Mouse (Mus musculus): Measurements from ENCODE around the gene Nlgn3.
"Not testable (repeated sequence)": the region's sequence is repeated elsewhere in the genome, so short reads cannot be mapped to it uniquely, and the experiment has no call there.

The Nlgn3 gene

GRCm38 (mm10) chrX:101300427-101301030, 1.6 kb downstream of the Nlgn3 start:
- peak; percentile 47 for DNase-seq (ENCODE audit: low spot score)

GRCm38 (mm10) chrX:101301654-101302053, 2.7 kb downstream of the Nlgn3 start:
- no peak for DNase-seq (ENCODE audit: low spot score)

DNA sequence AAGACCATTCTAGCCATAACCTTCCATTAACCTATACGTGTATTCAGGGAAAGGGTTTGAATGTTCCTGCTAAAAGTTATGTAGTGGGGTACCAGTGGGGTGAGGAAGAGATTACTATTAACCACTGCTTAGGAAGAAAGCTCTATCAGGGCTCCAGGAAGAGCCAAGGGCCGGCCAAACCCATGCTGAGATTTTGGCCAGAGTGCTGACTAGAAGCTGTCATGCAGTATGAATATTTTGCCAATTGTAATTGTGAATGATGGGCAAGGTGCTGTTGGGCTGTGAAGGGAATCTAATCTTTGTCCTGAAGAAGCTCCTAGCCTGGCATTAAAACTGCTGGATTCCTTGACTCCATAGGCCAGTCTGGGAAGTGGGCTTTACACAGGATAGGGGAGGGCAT, 5.7 kb downstream of the Nlgn3 start:
- no peak for DNase-seq (ENCODE audit: low spot score)

DNA sequence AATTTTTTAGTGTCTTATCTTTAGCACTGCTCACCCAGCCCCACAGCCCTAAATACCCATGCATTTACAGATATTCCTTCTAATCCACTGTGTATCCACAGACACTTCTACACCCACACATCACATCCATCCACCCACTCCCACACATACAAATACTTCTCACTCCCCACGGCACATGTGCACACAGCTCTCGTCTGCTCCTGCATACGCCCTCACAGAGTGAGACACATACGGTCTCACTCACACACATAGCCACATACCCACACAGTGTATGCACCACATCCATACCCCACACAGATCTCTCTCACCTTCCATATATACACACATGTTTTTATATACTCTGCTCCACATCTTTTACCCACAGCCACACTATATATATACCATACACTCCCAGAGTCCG, 10.3 kb downstream of the Nlgn3 start:
- no peak for DNase-seq (ENCODE audit: low spot score)

DNA sequence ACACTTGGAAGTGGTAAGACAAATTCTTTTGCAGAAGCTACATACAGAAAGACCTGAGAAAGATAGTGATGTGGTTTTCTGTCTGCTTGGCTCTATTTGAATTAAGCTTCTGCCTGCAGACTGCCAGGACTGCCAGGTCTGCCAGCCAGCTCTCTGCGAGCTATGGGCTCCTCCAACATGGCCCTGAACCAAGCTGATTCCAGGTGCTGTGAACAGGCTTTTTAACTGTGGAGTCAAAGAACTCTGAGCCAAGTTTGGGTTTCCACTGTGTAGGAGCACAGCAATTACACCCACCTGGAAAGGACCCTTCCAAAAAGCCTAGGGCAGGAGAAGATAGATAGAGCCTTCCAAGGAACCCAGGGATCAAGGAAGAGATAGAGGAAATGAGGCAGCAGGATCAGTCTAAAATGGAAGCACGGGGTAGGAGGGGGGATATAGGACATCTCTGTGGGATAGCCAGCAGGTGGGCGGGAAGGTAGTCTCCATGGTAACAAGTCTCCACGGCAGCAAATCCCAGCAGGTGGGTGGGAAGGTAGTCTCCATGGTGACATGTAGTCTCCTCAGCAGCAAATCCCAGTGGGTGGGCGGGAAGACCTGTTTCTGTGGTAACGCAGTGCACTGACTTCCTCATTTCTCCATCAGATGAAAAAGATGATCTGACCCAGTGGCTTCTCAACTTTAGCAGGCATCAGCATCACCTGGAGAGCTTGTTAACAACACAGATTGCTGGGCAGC, 14.8 kb downstream of the Nlgn3 start:
- DNase-seq (ENCODE audit: low spot score), result peak; percentile 47

GRCm38 (mm10) chrX:101319775-101320174, 20.8 kb downstream of the Nlgn3 start:
- no peak for DNase-seq (ENCODE audit: low spot score)

DNA sequence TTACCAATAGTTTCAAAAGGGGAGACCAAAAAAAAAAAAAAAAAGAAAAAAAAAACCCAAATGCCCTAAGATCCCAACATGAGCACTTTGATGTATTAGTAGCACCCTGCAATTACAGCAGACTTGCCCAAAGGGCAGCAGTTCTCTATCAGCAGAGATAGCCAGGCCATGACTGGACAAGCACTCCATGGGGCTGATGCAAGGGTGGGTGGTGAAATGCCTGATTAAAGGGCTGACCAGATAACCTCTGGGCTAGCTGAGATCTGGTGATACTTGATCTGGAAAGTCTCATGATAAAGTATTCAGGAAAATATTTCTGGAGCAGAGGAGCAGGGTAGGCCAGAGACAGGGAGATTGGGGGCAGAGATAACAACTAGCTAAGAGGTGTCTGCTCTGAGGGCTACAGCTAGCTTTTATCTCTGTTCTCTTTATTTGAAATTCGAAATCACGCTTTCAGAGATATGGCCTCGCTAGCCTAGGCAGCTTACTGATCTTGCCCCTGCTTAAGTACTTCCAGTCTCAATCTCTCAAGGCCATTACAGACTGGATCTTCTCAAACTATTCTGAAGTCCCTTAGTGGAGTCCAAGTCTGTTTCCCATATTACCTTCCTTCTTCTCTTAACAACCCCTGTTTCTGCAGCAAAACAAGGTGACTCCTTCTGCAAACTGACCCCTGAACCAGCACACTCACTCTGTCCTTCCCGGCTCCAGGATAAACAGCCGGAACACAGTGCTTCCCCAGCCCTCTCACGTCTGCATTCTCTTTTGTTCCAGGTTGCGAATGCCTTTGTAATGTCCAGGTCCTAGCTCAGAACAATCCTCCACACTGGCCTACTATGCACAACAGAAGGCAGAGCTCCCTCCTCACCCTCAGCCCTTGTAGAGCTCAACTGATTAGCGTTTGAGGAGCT, 27.3 kb downstream of the Nlgn3 start:
- DNase-seq (ENCODE audit: low spot score), result no peak

DNA sequence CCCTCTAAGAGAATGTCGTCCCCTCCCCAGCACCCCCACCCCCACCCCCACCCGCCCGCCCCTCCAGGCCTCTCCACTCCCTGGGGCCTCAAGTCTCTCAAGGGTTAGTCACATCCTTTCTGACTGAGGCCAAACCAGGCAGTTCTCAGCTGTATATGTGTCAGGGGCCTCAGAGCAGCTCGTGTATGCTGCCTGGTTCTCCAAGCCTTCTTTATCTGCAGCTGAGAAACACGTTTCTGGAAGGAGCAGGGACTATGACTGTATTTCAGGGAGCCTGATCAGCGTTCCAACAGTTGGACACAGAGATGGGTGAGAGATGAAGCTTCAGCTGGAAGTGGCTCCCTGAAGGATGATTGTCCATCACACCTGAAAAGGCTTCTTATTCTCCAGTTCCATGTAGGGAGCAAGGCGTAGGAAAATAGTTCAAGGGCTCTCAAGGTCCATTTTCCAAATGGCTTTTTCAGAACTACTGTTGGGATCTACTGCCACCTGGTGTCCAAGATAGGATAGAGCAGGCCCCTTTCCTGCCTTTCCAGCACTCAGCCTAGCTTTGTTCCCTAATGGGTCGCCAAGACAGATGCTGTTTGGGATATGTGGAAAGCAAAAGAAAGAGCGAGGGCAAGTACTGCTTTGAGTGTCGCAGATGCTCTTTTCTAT, 30.5 kb downstream of the Nlgn3 start:
- peak; percentile 78 for DNase-seq (ENCODE audit: low spot score)

DNA sequence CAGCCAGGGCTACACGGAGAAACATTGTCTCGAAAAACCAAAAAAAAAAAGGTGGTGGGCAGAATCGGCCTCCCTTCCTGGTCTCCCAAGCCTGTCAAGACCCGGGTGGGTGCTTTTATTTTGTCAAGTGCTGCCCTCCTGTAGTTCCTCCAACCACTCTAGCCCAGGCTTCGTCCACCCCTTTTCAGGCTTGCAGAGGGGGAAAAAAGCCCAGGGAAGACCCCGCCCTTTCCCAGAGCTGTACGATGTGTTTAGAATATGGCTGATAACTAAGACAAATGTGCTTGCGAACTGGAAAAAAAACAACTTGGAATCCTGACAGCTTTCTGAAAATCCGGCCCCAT, 33.0 kb downstream of the Nlgn3 start:
- DNase-seq (ENCODE audit: low spot score), result no peak

- DNase-seq (ENCODE audit: low spot score), result peak; percentile 91
Measured at GRCm38 (mm10) chrX:101332375-101333211, 33.6 kb downstream of the Nlgn3 start.

GRCm38 (mm10) chrX:101334606-101335005, 35.6 kb downstream of the Nlgn3 start:
- no peak for DNase-seq (ENCODE audit: low spot score)

DNA sequence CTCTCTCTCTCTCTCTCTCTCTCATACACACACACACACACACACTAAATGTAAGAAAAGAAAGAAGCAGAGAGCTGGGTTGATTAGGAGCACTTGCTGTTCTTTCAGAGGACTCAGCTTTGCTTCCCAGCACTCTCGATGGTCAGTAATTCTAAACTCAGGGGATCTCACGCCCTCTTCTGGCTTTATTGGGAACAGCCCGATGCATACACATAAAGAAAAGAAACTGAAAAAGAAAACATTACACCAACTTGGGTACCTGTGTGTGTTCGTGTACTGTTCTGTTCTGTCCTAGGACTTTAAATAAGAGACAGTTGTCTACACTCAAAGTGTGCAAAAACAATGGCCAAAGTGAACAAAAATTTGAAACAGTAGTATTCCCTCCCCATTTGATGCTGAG, 39.7 kb downstream of the Nlgn3 start:
- DNase-seq (ENCODE audit: low spot score), result no peak

DNA sequence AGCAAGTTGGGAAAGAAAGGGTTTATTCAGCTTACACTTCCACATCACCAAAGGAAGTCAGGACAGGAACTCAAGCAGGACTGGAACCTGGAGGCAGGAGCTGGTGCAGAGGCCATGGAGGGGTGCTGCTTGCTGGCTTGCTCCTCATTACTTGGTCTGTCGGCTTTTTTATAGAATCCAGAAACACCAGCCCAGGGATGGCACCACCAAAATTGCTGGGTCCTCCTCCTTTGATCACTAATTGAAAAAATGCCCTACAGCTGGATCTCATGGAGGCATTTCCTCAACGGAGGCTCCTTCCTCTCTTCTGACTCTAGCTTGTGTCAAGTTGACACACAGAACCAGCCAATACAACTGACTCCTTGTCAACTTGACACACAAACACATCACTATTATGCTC, 43.9 kb downstream of the Nlgn3 start:
- DNase-seq (ENCODE audit: low spot score), result not testable (repeated sequence)

GRCm38 (mm10) chrX:101345456-101345855, 46.5 kb downstream of the Nlgn3 start:
- DNase-seq (ENCODE audit: low spot score), result no peak

GRCm38 (mm10) chrX:101346475-101346874, 47.5 kb downstream of the Nlgn3 start:
- no peak for DNase-seq (ENCODE audit: low spot score)

DNA sequence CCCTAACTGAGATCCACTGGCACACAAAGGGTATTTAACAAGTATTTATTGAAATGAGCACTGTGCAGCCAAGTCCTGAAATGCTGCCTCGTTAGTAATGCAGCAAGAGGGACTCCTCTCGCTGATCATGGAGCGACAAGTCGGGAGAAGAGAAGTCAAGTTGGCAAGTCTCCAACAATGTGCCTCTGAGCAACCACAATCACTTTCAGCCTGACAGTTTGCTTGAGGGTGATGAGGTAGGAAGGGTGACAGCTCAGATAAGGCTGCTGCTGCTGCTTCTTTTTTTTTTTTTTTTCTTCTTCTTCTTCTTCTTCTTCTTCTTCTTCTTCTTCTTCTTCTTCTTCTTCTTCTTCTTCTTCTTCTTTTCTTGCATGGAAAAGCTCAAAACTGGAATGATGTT, 52.2 kb downstream of the Nlgn3 start:
- DNase-seq (ENCODE audit: low spot score), result no peak

DNA sequence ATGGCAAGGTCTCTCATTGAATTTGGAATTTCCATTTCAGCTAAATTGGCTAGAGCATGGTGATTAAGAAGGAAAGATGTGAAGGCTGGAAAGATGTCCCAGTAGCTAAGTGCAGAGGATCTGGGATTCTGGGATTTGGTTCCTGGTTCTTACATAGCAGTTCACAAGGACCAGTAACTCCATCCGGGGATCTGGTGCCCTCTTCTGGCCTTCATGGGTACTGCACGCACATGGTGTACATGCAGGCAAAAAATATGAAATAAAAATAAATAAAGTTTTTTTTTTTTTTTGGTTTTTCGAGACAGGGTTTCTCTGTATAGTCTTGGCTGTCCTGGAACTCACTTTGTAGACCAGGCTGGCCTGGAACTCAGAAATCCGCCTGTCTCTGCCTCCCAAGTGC, 59.9 kb downstream of the Nlgn3 start:
- DNase-seq (ENCODE audit: low spot score), result not testable (repeated sequence)

DNA sequence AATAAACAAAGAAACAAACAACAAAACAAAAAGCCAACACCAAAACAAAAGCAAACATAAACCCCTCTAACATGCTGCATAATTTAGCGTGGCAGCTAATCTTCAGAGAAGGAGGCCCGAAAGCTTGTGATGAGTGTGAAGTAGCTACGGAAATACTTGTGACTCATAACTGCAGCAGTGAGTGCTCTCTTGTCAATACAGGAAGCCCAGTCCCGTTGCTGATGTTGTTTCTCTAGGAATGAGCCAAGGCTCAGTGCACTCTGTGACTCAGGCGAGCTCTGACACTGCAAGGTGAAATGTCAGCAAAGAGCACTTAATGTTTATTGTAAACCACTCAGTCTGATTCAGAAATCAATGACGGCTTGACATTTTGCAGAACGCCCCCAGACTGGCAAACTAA, 70.0 kb downstream of the Nlgn3 start:
- DNase-seq (ENCODE audit: low spot score), result no peak

DNA sequence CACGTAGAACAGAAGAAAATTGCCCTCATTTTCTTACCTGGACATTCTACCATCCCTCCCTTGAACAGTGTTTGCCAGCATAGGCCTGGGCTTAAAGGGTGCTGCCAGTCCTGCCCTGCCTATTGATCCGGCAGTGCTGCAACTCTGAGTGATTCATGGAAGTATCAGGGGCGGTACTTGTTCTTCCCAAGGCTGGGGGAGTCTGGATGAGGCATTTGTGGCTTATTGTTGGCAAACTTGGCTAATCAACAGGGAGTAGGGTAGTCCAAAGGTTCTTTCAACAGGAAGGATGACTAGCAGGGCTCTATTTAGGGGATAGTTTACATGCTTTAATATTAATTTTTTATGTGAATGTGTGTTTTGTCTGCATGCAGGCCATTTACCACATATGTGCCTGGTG, 71.6 kb downstream of the Nlgn3 start:
- no peak for DNase-seq (ENCODE audit: low spot score)

DNA sequence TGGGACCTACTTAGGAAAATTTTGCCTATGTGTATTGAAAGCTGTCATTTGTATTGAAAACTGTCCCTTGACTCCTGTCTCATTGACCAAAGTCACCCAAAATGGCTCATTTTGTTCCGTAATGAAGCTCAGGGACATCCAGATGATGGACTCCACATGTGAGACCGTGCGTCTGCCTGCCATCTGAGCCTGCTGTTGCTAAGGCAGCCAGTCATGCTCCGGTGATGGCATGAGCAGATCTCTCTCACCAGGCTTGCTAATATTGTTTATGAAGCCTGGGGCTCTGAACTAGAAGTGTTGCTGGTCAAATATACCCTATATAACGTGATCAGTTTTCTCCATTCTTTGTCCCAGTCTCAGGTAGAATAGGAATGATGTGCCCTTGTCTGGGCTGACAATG, 74.0 kb downstream of the Nlgn3 start:
- no peak for DNase-seq (ENCODE audit: low spot score)

All from embryo, embryonic 10 days (tissue).